Mouse (Mus musculus): ENCODE measurements around the gene Phb2.
A peak's percentile ranks its signal among the peaks of the same experiment; 100 is the strongest.

Gene Phb2

GRCm38 (mm10) chr6:124724472-124724871, 12.3 kb downstream of the Phb2 start:
- DNase-seq, result no peak

- no peak for DNase-seq
These were observed 16.5 kb downstream of the Phb2 start for GRCm38 (mm10) chr6:124728621-124729020.

GRCm38 (mm10) chr6:124729850-124730705, 17.9 kb downstream of the Phb2 start:
- no peak for DNase-seq

GRCm38 (mm10) chr6:124731038-124731437, 18.9 kb downstream of the Phb2 start:
- no peak for DNase-seq

GRCm38 (mm10) chr6:124732476-124733370, 20.6 kb downstream of the Phb2 start:
- no peak for DNase-seq

GRCm38 (mm10) chr6:124734417-124734816, 22.3 kb downstream of the Phb2 start:
- DNase-seq, result no peak

GRCm38 (mm10) chr6:124737040-124737439, 24.9 kb downstream of the Phb2 start:
- DNase-seq, result no peak

GRCm38 (mm10) chr6:124738511-124739023, 26.4 kb downstream of the Phb2 start, which contains the start of gene Ptpn6:
TSS of gene Ptpn6 (minus strand) at chr6:124738714.
- peak; percentile 96 for DNase-seq

GRCm38 (mm10) chr6:124739231-124739796, 27.2 kb downstream of the Phb2 start:
- no peak for DNase-seq

GRCm38 (mm10) chr6:124740211-124740887, 28.2 kb downstream of the Phb2 start:
- peak; percentile 64 for DNase-seq

GRCm38 (mm10) chr6:124740888-124741761, 29.0 kb downstream of the Phb2 start, which contains the start of gene Grcc10:
TSS of gene Grcc10 (minus strand) at chr6:124741374.
- peak; percentile 90 for DNase-seq

- DNase-seq, result no peak
These were observed 29.7 kb downstream of the Phb2 start for GRCm38 (mm10) chr6:124741842-124742241.

GRCm38 (mm10) chr6:124742839-124743514, 30.8 kb downstream of the Phb2 start:
- DNase-seq, result no peak

GRCm38 (mm10) chr6:124743647-124744046, 31.5 kb downstream of the Phb2 start:
- no peak for DNase-seq

GRCm38 (mm10) chr6:124744755-124745321, 32.7 kb downstream of the Phb2 start:
- DNase-seq, result no peak

GRCm38 (mm10) chr6:124745490-124746295, 33.6 kb downstream of the Phb2 start:
- peak; percentile 97 for DNase-seq

- no peak for DNase-seq
These were observed 34.1 kb downstream of the Phb2 start for GRCm38 (mm10) chr6:124746296-124746605.

GRCm38 (mm10) chr6:124746654-124747632, 34.8 kb downstream of the Phb2 start:
- DNase-seq, result no peak

All from kidney, adult 9 months (tissue).